Mouse (Mus musculus) small intestine, adult 2 months (tissue): ENCODE data around the gene Retreg1. TPM values are rescaled to one million over a fixed set of nuclear protein-coding genes. Genes with fewer than 3 reads are reported as not detected.

Experiments used
- H3K27ac ChIP-seq: fragments of 200-500 bp; 2 replicates; pipeline ENCODE4 v1.5.1; 2012; ENCODE audit warnings: low read depth, low read length, control low read depth, inconsistent platforms; ENCODE audit not compliant: insufficient read depth
- H3K27me3 ChIP-seq: fragments of 200-500 bp; 2 replicates; pipeline ENCODE4 v1.6.1; 2012; ENCODE audit warnings: mild to moderate bottlenecking, moderate library complexity, low read length, inconsistent platforms; ENCODE audit not compliant: control insufficient read depth, insufficient read depth
- H3K36me3 ChIP-seq: fragments of 200-500 bp; 2 replicates; pipeline ENCODE4 v1.6.1; 2012; ENCODE audit warnings: mild to moderate bottlenecking, low read length, control low read depth, inconsistent platforms; ENCODE audit not compliant: control insufficient read depth, insufficient read depth
- H3K4me1 ChIP-seq: fragments of 200-500 bp; 2 replicates; pipeline ENCODE4 v1.6.1; 2012; ENCODE audit warnings: low read length, inconsistent platforms, mixed read lengths; ENCODE audit not compliant: control insufficient read depth, insufficient read depth, insufficient read length
- H3K4me3 ChIP-seq: fragments of 200-500 bp; 2 replicates; pipeline ENCODE4 v1.5.1; 2012; ENCODE audit warnings: low read depth, mild to moderate bottlenecking, control low read depth, inconsistent platforms, low read length, moderate library complexity
- CTCF ChIP-seq: fragments of 200-500 bp; IDR thresholded peaks from 2 replicates; pipeline ENCODE4 v1.5.1; 2012; ENCODE audit warnings: low read depth, mild to moderate bottlenecking, control low read depth, inconsistent platforms, low read length, moderate library complexity, mixed read lengths; ENCODE audit not compliant: insufficient replicate concordance, insufficient read length; ENCODE audit errors: extremely low read depth
- POLR2A ChIP-seq: fragments of 200-500 bp; IDR thresholded peaks from 2 replicates; pipeline ENCODE4 v1.6.1; 2012; ENCODE audit warnings: low read depth, mild to moderate bottlenecking, control low read depth, inconsistent platforms, low read length, moderate library complexity
- WGBS: fragments of 180-500 bp; shearing (Covaris S2); methylation state at CpG from one replicate; pipeline ENCODE4 v1.1.7; 2018; 5-methylcytosine and 5-hydroxymethylcytosine counted together
- polyA plus RNA-seq: library from polyadenylated mRNA; depleted of rRNA; stranded (reverse); fragments of >200 nt; gene quantifications from 2 replicates; pipeline ENCODE4 v1.2.3, GENCODE M21; 2012

Gene Retreg1
- polyA plus RNA-seq, 1 experiment, result 7.5 TPM

- Histone ChIP-seq H3K36me3 (no peaks in the 10 kb centered on the region), H3K27me3 (no peaks in the 10 kb centered on the region), H3K4me1 (peaks cover 18% of the 10 kb centered on the region), H3K27ac (no peak overlapping the region), H3K4me3 (no peak overlapping the region)
- WGBS, result 76% methylated on average over 8 of the region's 8 CpGs
- TF ChIP-seq POLR2A (no peak), CTCF (no peak)
Observed at GRCm38 (mm10) chr15:25928001-25928400, 85.0 kb downstream of the Retreg1 start.

GRCm38 (mm10) chr15:25928831-25929230 lies 85.9 kb downstream of the Retreg1 start:
- H3K36me3 ChIP-seq, result no peaks in the 10 kb centered on the region
- peaks cover 14% of the 10 kb centered on the region; the same call in 1 of the 2 replicates for H3K4me1 ChIP-seq
- 73% methylated on average over 5 of the region's 5 CpGs for WGBS
- H3K27me3 ChIP-seq, result no peaks in the 10 kb centered on the region
- H3K27ac ChIP-seq, result no peak overlapping the region
- peak; percentile 48; the same call in 1 of the 2 replicates for TF ChIP-seq CTCF
- TF ChIP-seq POLR2A, result no peak
- no peak overlapping the region for H3K4me3 ChIP-seq

- 71% methylated on average over 11 of the region's 11 CpGs for WGBS
- TF ChIP-seq POLR2A, result no peak
- TF ChIP-seq CTCF, result no peak
- H3K4me1 ChIP-seq, result peaks cover 16% of the 10 kb centered on the region; the same call in 1 of the 2 replicates
- no peak overlapping the region for H3K27ac ChIP-seq
- H3K4me3 ChIP-seq, result no peak overlapping the region
- no peaks in the 10 kb centered on the region for H3K27me3 ChIP-seq
- no peaks in the 10 kb centered on the region for H3K36me3 ChIP-seq
Observed at GRCm38 (mm10) chr15:25929518-25929917, 86.5 kb downstream of the Retreg1 start.

GRCm38 (mm10) chr15:25929936-25930335 lies 87.0 kb downstream of the Retreg1 start:
- Histone ChIP-seq H3K4me1 (peaks cover 16% of the 10 kb centered on the region; the same call in 1 of the 2 replicates), H3K27ac (no peak overlapping the region), H3K27me3 (no peaks in the 10 kb centered on the region), H3K4me3 (no peak overlapping the region), H3K36me3 (no peaks in the 10 kb centered on the region)
- WGBS, result 76% methylated on average over 10 of the region's 10 CpGs
- TF ChIP-seq POLR2A (no peak), CTCF (no peak)

- WGBS, result 96% methylated on average over 5 of the region's 5 CpGs
- H3K27me3 ChIP-seq, result no peaks in the 10 kb centered on the region
- no peaks in the 10 kb centered on the region for H3K36me3 ChIP-seq
- H3K4me3 ChIP-seq, result no peak overlapping the region
- no peak overlapping the region for H3K27ac ChIP-seq
- H3K4me1 ChIP-seq, result peaks cover 16% of the 10 kb centered on the region; the same call in 1 of the 2 replicates
- TF ChIP-seq CTCF (no peak), POLR2A (no peak)
Observed at GRCm38 (mm10) chr15:25930657-25931056, 87.7 kb downstream of the Retreg1 start.

GRCm38 (mm10) chr15:25932497-25932896 lies 89.5 kb downstream of the Retreg1 start:
- no peaks in the 10 kb centered on the region for H3K27me3 ChIP-seq
- no peak overlapping the region; the same call in 1 of the 2 replicates for H3K4me3 ChIP-seq
- peaks cover 19% of the 10 kb centered on the region; the same call in 1 of the 2 replicates for H3K4me1 ChIP-seq
- 26% methylated on average over 9 of the region's 9 CpGs for WGBS
- H3K27ac ChIP-seq, result peak overlapping the region; percentile 95
- TF ChIP-seq POLR2A (no peak), CTCF (no peak)
- no peaks in the 10 kb centered on the region for H3K36me3 ChIP-seq

- Histone ChIP-seq H3K4me3 (peak overlapping the region; percentile 46), H3K4me1 (peaks cover 19% of the 10 kb centered on the region; the same call in 1 of the 2 replicates), H3K27ac (peak overlapping the region; percentile 98), H3K27me3 (no peaks in the 10 kb centered on the region), H3K36me3 (no peaks in the 10 kb centered on the region)
- TF ChIP-seq CTCF (peak; percentile 1; the same call in 1 of the 2 replicates), POLR2A (peak; percentile 73; the same call in 1 of the 2 replicates)
- WGBS, result 11% methylated on average over 16 of the region's 16 CpGs
Observed at GRCm38 (mm10) chr15:25932937-25933684, 90.1 kb downstream of the Retreg1 start.
